In genomic region chr7:44594291-44594690, GRCm38 (mm10) we compare ENCODE assay signal across 8 mouse cellular contexts. TPM values are rescaled to one million over a fixed set of nuclear protein-coding genes. Genes with fewer than 3 reads are reported as not detected.
DNase-seq lines count a peak whose midpoint lies in the region; ATAC-seq and TF ChIP-seq lines count a peak whose summit lies in the region.

No protein-coding gene starts in this region.

- no peaks in the 10 kb centered on the region for H3K4me1 ChIP-seq in lung, embryonic 14.5 days (ENCODE audit: insufficient read depth)
- H3K4me1 ChIP-seq in hindbrain, embryonic 10.5 days (replicated peaks): peaks cover 62% of the 10 kb centered on the region
- peaks cover 36% of the 10 kb centered on the region for H3K4me1 ChIP-seq in midbrain, embryonic 16.5 days (ENCODE audit: control insufficient read depth, insufficient read depth, low read length)

- no peaks in the 10 kb centered on the region for H3K9me3 ChIP-seq in lung, embryonic 14.5 days (ENCODE audit: low read depth, low read length)
- H3K9me3 ChIP-seq in hindbrain, embryonic 10.5 days: no peaks in the 10 kb centered on the region
- H3K9me3 ChIP-seq in midbrain, embryonic 16.5 days (replicated peaks; ENCODE audit: control insufficient read depth, low read length, poor library complexity, severe bottlenecking): no peaks in the 10 kb centered on the region

- 57% methylated on average over 6 of the region's 6 CpGs for WGBS in lung, embryonic 14.5 days
- WGBS in hindbrain, embryonic 10.5 days: 74% methylated on average over 6 of the region's 6 CpGs
- WGBS in midbrain, embryonic 16.5 days: 35% methylated on average over 6 of the region's 6 CpGs

- no peak overlapping the region for H3K27ac ChIP-seq in lung, embryonic 14.5 days (ENCODE audit: low read depth)
- peak overlapping the region; percentile 75 for H3K27ac ChIP-seq in hindbrain, embryonic 10.5 days
- H3K27ac ChIP-seq in midbrain, embryonic 16.5 days (ENCODE audit: low read length): peak overlapping the region; percentile 37

- DNase-seq in lung, embryonic 14.5 days: peak; percentile 35
- DNase-seq in lung, adult 18-20 months: no peak
- DNase-seq in cerebellum, adult 9-11 months: peak; percentile 90
- no peak for DNase-seq in hindbrain, embryonic 10.5 days (ENCODE audit: low spot score)
- DNase-seq in ovary, postnatal 14 days (ENCODE audit: low spot score): no peak
- DNase-seq in T-cell, adult 2 months (ENCODE audit: low spot score): no peak

- H3K4me2 ChIP-seq in lung, embryonic 14.5 days: no peak overlapping the region; the same call in 1 of the 2 replicates
- peak overlapping the region; percentile 86 for H3K4me2 ChIP-seq in midbrain, embryonic 16.5 days (ENCODE audit: low read length)

- H3K36me3 ChIP-seq in lung, embryonic 14.5 days (ENCODE audit: insufficient read depth): no peaks in the 10 kb centered on the region
- H3K36me3 ChIP-seq in hindbrain, embryonic 10.5 days: peaks cover 12% of the 10 kb centered on the region
- peaks cover 3% of the 10 kb centered on the region; the same call in 1 of the 2 replicates for H3K36me3 ChIP-seq in midbrain, embryonic 16.5 days (ENCODE audit: control insufficient read depth, insufficient read depth, low read length)

- TF ChIP-seq CTCF in lung, embryonic 14.5 days (IDR thresholded peaks at IDR 0.05; ENCODE audit: low read depth): no peak

- H3K9ac ChIP-seq in lung, embryonic 14.5 days: no peak overlapping the region
- H3K9ac ChIP-seq in midbrain, embryonic 16.5 days (ENCODE audit: low read depth, low read length): peak overlapping the region; percentile 49

- ATAC-seq in lung, embryonic 14.5 days (ENCODE audit: insufficient read depth): no peak
- ATAC-seq in midbrain, embryonic 16.5 days: peak; percentile 3
- no peak for ATAC-seq in inflammation-experienced regulatory T-cells, adult 6 months

- H3K4me3 ChIP-seq in lung, embryonic 14.5 days (ENCODE audit: low read depth, low read length): no peak overlapping the region
- H3K4me3 ChIP-seq in hindbrain, embryonic 10.5 days: peak overlapping the region; percentile 67
- H3K4me3 ChIP-seq in midbrain, embryonic 16.5 days (ENCODE audit: low read depth, low read length): peak overlapping the region; percentile 64

- H3K27me3 ChIP-seq in lung, embryonic 14.5 days (ENCODE audit: insufficient read depth, low read length): peaks cover 43% of the 10 kb centered on the region
- H3K27me3 ChIP-seq in hindbrain, embryonic 10.5 days (ENCODE audit: insufficient read depth, poor library complexity, severe bottlenecking): peaks cover 48% of the 10 kb centered on the region
- peaks cover 5% of the 10 kb centered on the region for H3K27me3 ChIP-seq in midbrain, embryonic 16.5 days (ENCODE audit: control insufficient read depth, insufficient read depth, low read depth, low read length)

RNA-seq across cellular contexts. Expression of gene Kcnc3, which starts 3.8 kb away (rescaled TPM):
- polyA plus RNA-seq in lung, embryonic 14.5 days (2014; fragmentation: Nextera tagmentation; extraction: Ambion mirVana): 0.70 and 0.97 TPM in 2 replicates
- polyA plus RNA-seq in hindbrain, embryonic 10.5 days (2016; fragmentation: Nextera tagmentation; extraction: Ambion mirVana): 1.3 and 1.5 TPM in 2 replicates
- 5.5 and 6.4 TPM in 2 replicates for polyA plus RNA-seq in midbrain, embryonic 16.5 days (2015; fragmentation: Nextera tagmentation; extraction: Ambion mirVana)
- polyA plus RNA-seq in inflammation-experienced regulatory T-cells, adult 6 months (2017; shearing (Covaris generic)): not detected

RNA-seq across cellular contexts. Expression of gene Napsa, which starts 22.1 kb away (rescaled TPM):
- polyA plus RNA-seq in lung, embryonic 14.5 days (2014; fragmentation: Nextera tagmentation; extraction: Ambion mirVana): 4.7 and 6.8 TPM in 2 replicates
- polyA plus RNA-seq in hindbrain, embryonic 10.5 days (2016; fragmentation: Nextera tagmentation; extraction: Ambion mirVana): 0.38 and 0.86 TPM in 2 replicates
- polyA plus RNA-seq in midbrain, embryonic 16.5 days (2015; fragmentation: Nextera tagmentation; extraction: Ambion mirVana): 0.77 and 1.9 TPM in 2 replicates
- polyA plus RNA-seq in inflammation-experienced regulatory T-cells, adult 6 months (2017; shearing (Covaris generic)): 1 to 10 TPM; 1.3 to 7.7 (median 3.2) TPM

RNA-seq across cellular contexts. Expression of gene Nr1h2, which starts 40.5 kb away (rescaled TPM):
- polyA plus RNA-seq in lung, embryonic 14.5 days (2014; fragmentation: Nextera tagmentation; extraction: Ambion mirVana): 61.1 and 66.0 TPM in 2 replicates
- polyA plus RNA-seq in hindbrain, embryonic 10.5 days (2016; fragmentation: Nextera tagmentation; extraction: Ambion mirVana): 83.2 and 94.9 TPM in 2 replicates
- polyA plus RNA-seq in midbrain, embryonic 16.5 days (2015; fragmentation: Nextera tagmentation; extraction: Ambion mirVana): 54.1 and 58.1 TPM in 2 replicates
- polyA plus RNA-seq in inflammation-experienced regulatory T-cells, adult 6 months (2017; shearing (Covaris generic)): 10 to 100 TPM; 43.0 to 52.2 (median 49.9) TPM

RNA-seq across cellular contexts. Expression of gene Pold1, which starts 45.6 kb away (rescaled TPM):
- polyA plus RNA-seq in lung, embryonic 14.5 days (2014; fragmentation: Nextera tagmentation; extraction: Ambion mirVana): 91.6 and 105 TPM in 2 replicates
- polyA plus RNA-seq in hindbrain, embryonic 10.5 days (2016; fragmentation: Nextera tagmentation; extraction: Ambion mirVana): 133 and 161 TPM in 2 replicates
- 19.4 and 20.1 TPM in 2 replicates for polyA plus RNA-seq in midbrain, embryonic 16.5 days (2015; fragmentation: Nextera tagmentation; extraction: Ambion mirVana)
- polyA plus RNA-seq in inflammation-experienced regulatory T-cells, adult 6 months (2017; shearing (Covaris generic)): 10 to 100 TPM; 21.0 to 32.4 (median 21.4) TPM

Comparison
In these comparisons a context has a peak if more than half of its experiments do, and no peak if none do; other contexts are left out.
1. DNase-seq: peak in lung, embryonic 14.5 days (single experiment) and cerebellum, adult 9-11 months (single experiment); none in lung, adult 18-20 months (0 of 2), hindbrain, embryonic 10.5 days (single experiment), ovary, postnatal 14 days (single experiment) and T-cell, adult 2 months (single experiment).